In the genomic region with DNA sequence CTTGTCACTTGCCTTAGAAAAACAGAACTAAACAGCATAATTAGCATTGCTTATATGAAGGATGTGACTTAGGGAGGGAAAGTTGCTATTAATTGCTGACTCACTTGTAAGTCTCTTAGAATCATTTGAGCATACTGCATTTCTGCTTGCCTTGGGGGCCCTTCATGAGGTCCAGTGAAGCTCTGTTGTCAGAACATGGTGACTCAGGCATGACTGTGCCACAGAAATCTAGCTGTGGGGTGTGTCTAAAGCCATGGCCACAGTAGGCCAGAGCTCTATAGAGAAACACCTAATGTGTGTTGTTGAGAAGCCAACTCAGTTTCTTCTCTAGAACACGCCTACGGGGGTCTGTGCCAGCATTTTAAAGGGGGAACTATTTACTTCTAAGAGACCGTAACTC, we compare ENCODE assay signal across 21 mouse cellular contexts.
"Had no signal": no experiment of that assay in that cellular context is flagged by ENCODE, and none has a peak within 500 bp of the region (broad histone marks: within the 10 kb centered on the region; RNA-seq: fewer than 3 reads in every experiment).

No protein-coding gene starts in this region.

- H3K4me2 ChIP-seq: lung, embryonic 15.5 days; midbrain, embryonic 12.5 days; neural tube, embryonic 13.5 days; neural tube, embryonic 15.5 days; stomach, embryonic 15.5 days had no signal

- H3K36me3 ChIP-seq: lung, embryonic 15.5 days; midbrain, embryonic 10.5 days; midbrain, embryonic 12.5 days; neural tube, embryonic 13.5 days; neural tube, embryonic 15.5 days; stomach, embryonic 15.5 days had no signal

- H3K4me1 ChIP-seq: lung, embryonic 15.5 days; midbrain, embryonic 10.5 days; midbrain, embryonic 12.5 days; neural tube, embryonic 13.5 days; neural tube, embryonic 15.5 days; stomach, embryonic 15.5 days had no signal

- H3K27ac ChIP-seq: lung, embryonic 15.5 days; macrophage; midbrain, embryonic 10.5 days; midbrain, embryonic 12.5 days; neural tube, embryonic 13.5 days; neural tube, embryonic 15.5 days; stomach, embryonic 15.5 days had no signal

- H3K9me3 ChIP-seq: lung, embryonic 15.5 days; midbrain, embryonic 10.5 days; midbrain, embryonic 12.5 days; stomach, embryonic 15.5 days had no signal

- H3K9ac ChIP-seq: liver, postnatal 0 days; lung, embryonic 15.5 days; midbrain, embryonic 12.5 days; neural tube, embryonic 13.5 days; neural tube, embryonic 15.5 days; stomach, embryonic 15.5 days had no signal

- ATAC-seq: liver, postnatal 0 days; lung, postnatal 0 days; midbrain, embryonic 16.5 days had no signal

- DNase-seq: liver, postnatal 0 days; lung, adult 2 months; lung, postnatal 14 days; lung, postnatal 36 days; midbrain, embryonic 14.5 days; retina, postnatal 1 day; right cerebral cortex, adult 18-20 months; right cerebral cortex, postnatal 14 days; thymus, adult 18-20 months; thymus, postnatal 14 days; thymus, postnatal 36 days had no signal

- H3K4me3 ChIP-seq: lung, embryonic 15.5 days; midbrain, embryonic 10.5 days; midbrain, embryonic 12.5 days; myocyte; neural tube, embryonic 13.5 days; neural tube, embryonic 15.5 days; stomach, embryonic 15.5 days had no signal

- H3K27me3 ChIP-seq: lung, embryonic 15.5 days; midbrain, embryonic 12.5 days; neural tube, embryonic 13.5 days; neural tube, embryonic 15.5 days; stomach, embryonic 15.5 days had no signal
